Comparison of ENCODE assay signal across 11 mouse cellular contexts in the genomic region with DNA sequence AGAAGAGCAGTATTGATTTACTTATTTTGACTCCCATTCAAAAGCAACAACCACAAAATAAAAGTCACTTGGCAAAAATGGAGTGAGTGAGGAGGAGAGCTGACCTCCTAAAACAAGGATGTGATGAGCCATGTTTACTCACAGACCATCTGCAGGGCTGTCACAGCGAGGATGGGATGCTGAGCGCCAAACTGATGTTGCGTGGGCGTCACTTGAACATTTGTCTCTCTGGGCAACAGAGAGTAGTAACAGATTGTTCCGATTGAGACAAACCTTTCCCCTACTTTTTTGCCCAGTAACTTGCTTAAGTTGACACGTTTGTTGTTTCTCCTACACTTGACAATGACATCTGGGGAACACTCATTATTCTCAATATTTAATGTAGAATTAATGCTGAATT.
DNase-seq lines count a peak whose midpoint lies in the region; ATAC-seq lines count a peak whose summit lies in the region.
"Had no signal": no experiment of that assay in that cellular context is flagged by ENCODE, and none has a peak within 500 bp of the region (broad histone marks: within the 10 kb centered on the region; RNA-seq: fewer than 3 reads in every experiment).

No protein-coding gene starts in this region.

- no peaks in the 10 kb centered on the region for H3K36me3 ChIP-seq in kidney, embryonic 15.5 days
- H3K36me3 ChIP-seq in midbrain, embryonic 14.5 days (ENCODE audit: control insufficient read depth, insufficient read depth, low read length), result no peaks in the 10 kb centered on the region

- H3K9me3 ChIP-seq in kidney, embryonic 15.5 days (replicated peaks), result no peaks in the 10 kb centered on the region
- H3K9me3 ChIP-seq in midbrain, embryonic 14.5 days (ENCODE audit: control insufficient read depth, low read length), result no peaks in the 10 kb centered on the region

- H3K4me1 ChIP-seq in kidney, embryonic 15.5 days, result no peaks in the 10 kb centered on the region
- no peaks in the 10 kb centered on the region for H3K4me1 ChIP-seq in midbrain, embryonic 14.5 days (ENCODE audit: control insufficient read depth, insufficient read depth, low read length)

- DNase-seq in kidney, postnatal 10 days, result peak; percentile 41
- peak; percentile 47 to 62 for DNase-seq in frontal cortex, postnatal 10 days (ENCODE audit: low spot score in 2 of 2)
- DNase-seq in layer of hippocampus, postnatal 14 days (ENCODE audit: low spot score in 2 of 2), result peak; percentile 71 to 91
- peak; percentile 67 for DNase-seq in right cerebral cortex, postnatal 14 days
- DNase-seq in adrenal gland, postnatal 4 days (ENCODE audit: low spot score in 2 of 2), result no peak
- DNase-seq in midbrain, embryonic 14.5 days, result no peak
- DNase-seq: adrenal gland, postnatal 36 days; lung, adult 18-20 months had no signal

- WGBS in kidney, embryonic 15.5 days, result 48% methylated on average over 6 of the region's 6 CpGs
- WGBS in midbrain, embryonic 14.5 days, result 83% methylated on average over 6 of the region's 6 CpGs

- H3K27me3 ChIP-seq in kidney, embryonic 15.5 days, result no peaks in the 10 kb centered on the region
- H3K27me3 ChIP-seq in midbrain, embryonic 14.5 days (ENCODE audit: control insufficient read depth, insufficient read depth, low read length), result no peaks in the 10 kb centered on the region

- no peak overlapping the region for H3K27ac ChIP-seq in kidney, embryonic 15.5 days
- no peak overlapping the region for H3K27ac ChIP-seq in midbrain, embryonic 14.5 days (replicated peaks; ENCODE audit: low read depth, low read length)

- no peak for ATAC-seq in kidney, embryonic 15.5 days (replicated peaks; ENCODE audit: low FRiP score)
- ATAC-seq in midbrain, embryonic 14.5 days (ENCODE audit: low FRiP score, low TSS enrichment), result no peak
- no peak for ATAC-seq in monocyte, adult 5-6 weeks (replicated peaks; ENCODE audit: insufficient number of reproducible peaks, low FRiP score, low TSS enrichment, poor library complexity, severe bottlenecking)
- ATAC-seq: intestine, embryonic 16.5 days had no signal

- no peak overlapping the region for H3K4me2 ChIP-seq in kidney, embryonic 15.5 days
- H3K4me2 ChIP-seq in midbrain, embryonic 14.5 days (ENCODE audit: low read length), result no peak overlapping the region

- H3K4me3 ChIP-seq in kidney, embryonic 15.5 days (replicated peaks), result no peak overlapping the region
- no peak overlapping the region for H3K4me3 ChIP-seq in midbrain, embryonic 14.5 days (replicated peaks; ENCODE audit: low read depth, low read length)

- no peak overlapping the region for H3K9ac ChIP-seq in kidney, embryonic 15.5 days
- no peak overlapping the region for H3K9ac ChIP-seq in midbrain, embryonic 14.5 days (replicated peaks; ENCODE audit: low read length)

Comparison
In these comparisons a context has a peak if more than half of its experiments do, and no peak if none do; other contexts are left out.
1. DNase-seq: peak in kidney, postnatal 10 days (single experiment), frontal cortex, postnatal 10 days (2 of 2), layer of hippocampus, postnatal 14 days (2 of 2) and right cerebral cortex, postnatal 14 days (single experiment); none in adrenal gland, postnatal 4 days (0 of 2) and midbrain, embryonic 14.5 days (single experiment).